Mouse (Mus musculus) left cerebral cortex, adult 8-10 months (tissue): Measurements from ENCODE around the gene Bsg. TPM values are rescaled to one million over a fixed set of nuclear protein-coding genes. Genes with fewer than 3 reads are reported as not detected.

Experiments used
- DNase-seq, 2 experiments: peaks; one replicate each; pipeline ENCODE4 v3.0.0; 2022; ENCODE audit warnings: low spot score in 2 of 2
- total RNA-seq, 4 experiments: library from RNA; stranded (reverse); gene quantifications; 2 replicates each; pipeline ENCODE4 v1.2.4; 2022

The Bsg gene
- 100 to 1,000 TPM; 545 to 609 (median 570) TPM for total RNA-seq

DNA sequence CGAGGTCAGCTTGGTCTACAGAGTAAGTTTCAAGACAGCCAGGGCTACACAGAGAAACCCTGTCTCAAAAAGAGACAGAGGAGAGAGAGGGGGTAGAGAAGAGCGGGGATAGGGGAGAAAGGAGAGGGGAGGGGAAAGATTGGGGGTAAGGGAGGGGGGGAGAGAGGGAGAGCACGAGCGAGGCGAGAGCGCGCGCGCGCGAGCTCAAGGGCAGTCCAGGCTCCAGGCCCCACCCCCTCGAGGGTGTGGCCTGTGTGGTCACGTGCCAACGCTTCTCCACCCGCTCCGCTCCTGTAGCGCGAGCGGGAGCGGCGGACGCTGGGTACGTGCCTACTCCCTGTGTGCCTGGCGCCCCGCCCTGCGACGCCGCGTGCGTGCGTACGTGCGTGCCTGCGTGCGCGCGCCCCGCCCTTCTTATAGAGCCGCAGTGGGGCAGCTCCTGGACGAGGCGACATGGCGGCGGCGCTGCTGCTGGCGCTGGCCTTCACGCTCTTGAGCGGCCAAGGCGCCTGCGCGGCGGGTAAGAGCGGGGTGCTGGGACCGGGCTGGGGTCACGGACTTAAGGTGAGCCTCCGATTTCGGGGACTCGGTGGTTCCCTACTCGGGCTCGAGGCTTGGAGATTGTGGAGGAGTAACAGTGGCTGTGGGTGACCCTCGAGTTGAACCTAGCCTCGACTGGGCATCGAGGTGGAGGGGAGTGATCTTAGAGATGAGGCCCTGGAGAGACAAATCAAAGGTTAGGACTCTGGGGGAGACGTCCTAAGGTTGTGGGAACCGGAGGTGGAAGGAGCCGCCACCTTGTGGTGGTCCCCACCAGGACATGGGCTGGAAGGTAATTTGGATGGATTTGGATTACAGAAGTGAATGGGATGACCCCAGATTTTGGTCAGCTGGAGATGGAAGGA, at the start of gene Bsg:
Bsg (plus strand) TSS at position 427 of the 905 bp plus-strand sequence.
- peak; percentile 96 to 99 for DNase-seq

DNA sequence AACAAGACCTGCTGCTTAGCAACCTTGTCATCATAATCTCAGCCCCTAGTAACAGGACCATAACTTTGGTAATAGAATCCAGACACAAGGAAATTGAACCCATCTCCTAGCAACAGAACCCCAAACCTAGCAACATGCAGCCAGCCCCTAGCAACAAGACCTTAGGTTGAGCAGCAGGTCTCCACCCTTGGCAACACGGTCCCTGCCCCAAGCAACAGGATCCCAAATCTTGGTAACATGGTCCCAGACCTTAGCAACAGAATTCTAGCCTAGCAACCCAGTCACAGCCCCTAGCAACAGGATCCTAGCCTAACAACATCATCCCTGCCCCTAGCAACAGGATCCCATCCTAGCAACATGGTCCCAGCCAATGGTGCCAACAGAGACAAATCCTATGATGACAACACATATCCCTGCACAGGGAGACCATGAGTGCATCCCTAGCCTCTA, 49.3 kb upstream of the Bsg start:
- no peak for DNase-seq

GRCm38 (mm10) chr10:79658829-79659228, 45.5 kb upstream of the Bsg start:
- DNase-seq, result no peak

- DNase-seq, result no peak
These were observed 44.0 kb upstream of the Bsg start for GRCm38 (mm10) chr10:79660298-79660697.

DNA sequence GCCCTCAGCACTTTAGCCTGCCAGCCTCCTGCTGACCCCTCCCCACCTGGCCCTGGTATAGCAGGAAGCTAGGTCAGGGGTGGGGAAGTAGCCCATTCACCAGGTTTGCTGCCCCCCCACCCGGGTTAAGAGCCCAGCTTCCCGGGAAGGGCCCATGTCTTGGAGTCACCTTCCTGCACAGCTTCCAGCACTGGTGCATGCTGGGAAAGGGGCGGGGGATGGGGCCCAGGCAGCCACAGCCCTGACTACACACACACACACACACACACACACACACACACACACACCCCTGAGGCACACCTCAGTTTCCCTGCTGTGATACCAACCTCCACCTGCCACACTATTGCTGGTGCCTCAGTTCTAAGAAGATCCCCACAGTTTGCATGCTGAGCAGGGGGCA, 42.4 kb upstream of the Bsg start:
- DNase-seq, result no peak

- peak in 1 of 2 experiments; percentile 58 for DNase-seq
These were observed 40.1 kb upstream of the Bsg start, which contains the start of gene Madcam1 for GRCm38 (mm10) chr10:79664131-79664665. Gene Madcam1 (plus strand): TSS chr10:79664559.

DNA sequence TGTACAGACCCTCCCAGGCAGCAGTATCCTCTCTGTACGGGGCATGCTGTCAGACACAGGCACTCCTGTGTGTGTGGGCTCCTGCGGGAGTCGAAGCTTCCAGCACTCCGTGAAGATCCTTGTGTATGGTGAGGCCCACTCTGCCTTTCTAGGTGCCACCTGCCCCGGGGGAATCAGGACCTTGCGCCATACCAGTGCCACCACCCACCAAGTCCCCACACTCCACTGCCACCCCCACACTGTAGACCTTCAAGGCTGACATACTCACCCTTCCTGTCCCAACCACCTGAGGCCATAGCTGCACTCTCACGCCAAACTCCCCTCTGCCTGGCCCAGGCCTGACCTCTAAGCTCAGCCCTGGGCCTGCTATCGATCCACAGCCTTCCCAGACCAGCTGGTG, 39.2 kb upstream of the Bsg start:
- DNase-seq, result no peak

DNA sequence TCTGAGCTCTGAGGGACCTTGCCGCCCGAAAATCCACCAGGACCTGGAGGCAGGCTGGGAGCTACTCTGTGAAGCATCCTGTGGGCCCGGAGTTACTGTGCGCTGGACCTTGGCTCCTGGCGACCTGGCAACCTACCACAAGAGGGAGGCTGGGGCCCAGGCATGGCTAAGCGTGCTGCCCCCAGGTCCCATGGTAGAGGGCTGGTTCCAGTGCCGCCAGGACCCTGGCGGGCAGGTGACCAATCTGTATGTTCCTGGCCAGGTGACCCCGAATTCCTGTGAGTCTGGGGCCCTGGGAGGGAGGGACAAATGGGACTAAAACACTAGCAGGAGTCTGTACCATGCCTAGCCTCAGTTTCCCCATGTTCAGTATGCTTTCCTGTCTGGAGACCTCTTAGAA, 37.8 kb upstream of the Bsg start:
- DNase-seq, result no peak

GRCm38 (mm10) chr10:79668076-79668475, 36.2 kb upstream of the Bsg start:
- no peak for DNase-seq

DNA sequence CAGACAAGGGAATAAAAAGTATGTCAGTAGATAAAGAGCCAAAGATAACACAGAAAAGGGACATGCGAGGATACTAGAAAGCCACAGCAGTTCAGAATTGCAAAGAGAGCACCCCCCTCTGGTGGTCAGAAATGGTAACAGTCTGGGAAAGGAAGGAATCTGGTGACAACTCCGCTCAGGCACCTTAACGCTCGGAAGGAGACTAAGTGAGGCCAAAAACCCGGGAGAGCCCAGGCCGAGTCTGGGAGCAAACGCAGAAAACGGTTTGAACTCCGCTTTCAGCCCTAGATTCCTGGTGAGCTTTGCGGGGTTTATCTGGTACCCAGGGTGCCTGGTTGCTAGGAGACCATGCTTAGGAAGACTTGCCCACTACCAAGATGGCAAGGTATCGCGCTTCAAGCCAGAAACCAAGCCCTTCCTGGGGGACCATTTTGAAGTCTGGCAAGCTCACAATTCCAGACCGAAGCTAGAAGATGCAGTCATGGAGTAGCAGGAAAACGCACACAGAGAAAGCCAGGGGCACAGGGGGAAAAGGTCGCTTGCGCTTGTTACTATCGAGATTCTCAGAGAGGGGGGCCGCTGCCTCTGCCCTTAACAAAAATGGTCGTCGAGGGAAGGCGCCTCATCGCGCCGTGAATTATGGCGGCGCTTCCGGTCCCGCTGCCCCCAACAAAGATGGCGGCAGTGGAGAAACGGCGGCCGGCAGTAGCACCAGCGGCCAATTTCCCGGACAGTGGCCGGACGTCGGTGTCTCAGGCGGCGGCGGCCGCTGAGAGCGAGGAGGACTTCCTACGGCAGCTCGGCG, 35.3 kb upstream of the Bsg start, which contains the start of gene Tpgs1:
Tpgs1 (plus strand) TSS at position 599 of the 805 bp plus-strand sequence.
- peak; percentile 91 to 92 for DNase-seq

GRCm38 (mm10) chr10:79669576-79670057, 34.7 kb upstream of the Bsg start:
- DNase-seq, result peak; percentile 70 to 78

DNA sequence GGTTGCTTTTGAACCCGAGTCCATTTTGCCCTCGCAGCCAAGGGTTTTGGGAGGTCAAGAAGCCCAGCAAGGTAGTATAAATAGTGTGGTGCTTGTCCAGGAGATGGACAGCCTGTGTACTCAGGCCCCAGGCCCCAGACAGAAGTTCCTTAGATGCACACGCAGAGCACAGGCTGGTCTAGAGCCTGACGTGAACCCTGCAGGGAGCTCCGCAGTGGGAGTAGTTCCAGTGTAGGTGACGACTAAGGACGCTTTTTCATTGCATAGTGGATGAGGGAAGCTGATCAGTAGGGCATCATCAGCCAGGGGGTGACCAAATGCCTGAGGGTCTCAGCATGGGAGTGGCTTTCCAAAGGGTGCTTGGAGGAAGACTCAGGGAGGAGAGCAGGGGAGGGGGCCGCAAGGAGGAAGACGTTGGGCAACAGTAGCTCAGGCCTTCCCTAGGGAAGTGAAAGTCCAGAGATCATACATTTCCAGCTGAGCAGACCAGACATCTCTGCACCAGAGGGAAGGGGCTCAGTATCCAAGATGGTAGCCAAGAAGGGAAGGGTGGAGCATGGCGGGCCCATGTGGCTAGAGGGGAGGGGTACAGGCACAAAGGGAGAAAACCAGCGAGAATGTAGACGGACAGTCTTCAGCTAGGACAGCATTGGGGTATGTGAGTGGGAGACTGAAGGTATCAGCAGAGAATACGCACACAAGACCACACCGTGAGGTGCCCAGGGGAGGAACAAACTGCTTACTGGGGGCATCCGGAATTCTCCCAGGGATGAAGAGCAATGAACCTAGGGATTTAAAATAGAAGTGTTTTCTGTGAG, 34.0 kb upstream of the Bsg start:
- no peak for DNase-seq

GRCm38 (mm10) chr10:79671396-79672087, 32.7 kb upstream of the Bsg start:
- no peak for DNase-seq

DNA sequence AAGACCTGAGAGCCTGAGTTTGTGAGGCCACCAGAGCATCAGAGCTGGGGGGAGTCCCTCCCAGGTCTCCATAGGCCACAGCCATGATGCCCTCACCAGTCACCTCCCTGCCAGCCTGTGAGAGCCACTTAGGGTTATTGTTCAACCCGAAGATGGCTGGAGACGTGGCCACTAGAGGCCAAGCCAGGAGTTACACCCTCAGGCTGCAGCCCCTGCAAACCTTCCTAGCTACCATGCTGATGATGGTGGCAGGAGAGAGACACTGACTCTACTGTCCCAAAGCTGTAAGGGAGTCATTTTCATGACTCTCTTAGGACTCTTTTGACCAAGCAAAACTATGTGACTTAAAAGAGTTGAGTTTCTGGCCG, 32.2 kb upstream of the Bsg start:
- DNase-seq, result no peak

DNA sequence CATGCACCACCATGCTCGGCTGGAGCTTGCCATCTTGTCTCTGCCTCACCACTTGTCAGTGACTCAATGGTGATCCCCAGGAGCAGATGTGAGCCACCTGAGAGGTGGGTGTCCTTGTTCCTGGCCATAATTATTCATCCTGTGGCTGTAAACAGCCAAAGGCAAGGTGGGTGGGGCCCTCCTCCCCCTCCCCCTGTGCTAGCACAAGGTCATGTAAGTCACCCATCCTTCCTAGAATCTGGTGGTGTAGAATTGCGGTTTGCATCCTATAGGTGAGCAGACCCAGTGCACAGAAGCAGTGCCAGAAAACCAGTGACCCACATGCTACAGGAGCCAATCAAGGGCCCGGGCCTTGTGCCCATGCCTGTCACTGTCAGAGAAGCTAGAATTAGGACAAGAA, 31.2 kb upstream of the Bsg start:
- DNase-seq, result no peak

DNA sequence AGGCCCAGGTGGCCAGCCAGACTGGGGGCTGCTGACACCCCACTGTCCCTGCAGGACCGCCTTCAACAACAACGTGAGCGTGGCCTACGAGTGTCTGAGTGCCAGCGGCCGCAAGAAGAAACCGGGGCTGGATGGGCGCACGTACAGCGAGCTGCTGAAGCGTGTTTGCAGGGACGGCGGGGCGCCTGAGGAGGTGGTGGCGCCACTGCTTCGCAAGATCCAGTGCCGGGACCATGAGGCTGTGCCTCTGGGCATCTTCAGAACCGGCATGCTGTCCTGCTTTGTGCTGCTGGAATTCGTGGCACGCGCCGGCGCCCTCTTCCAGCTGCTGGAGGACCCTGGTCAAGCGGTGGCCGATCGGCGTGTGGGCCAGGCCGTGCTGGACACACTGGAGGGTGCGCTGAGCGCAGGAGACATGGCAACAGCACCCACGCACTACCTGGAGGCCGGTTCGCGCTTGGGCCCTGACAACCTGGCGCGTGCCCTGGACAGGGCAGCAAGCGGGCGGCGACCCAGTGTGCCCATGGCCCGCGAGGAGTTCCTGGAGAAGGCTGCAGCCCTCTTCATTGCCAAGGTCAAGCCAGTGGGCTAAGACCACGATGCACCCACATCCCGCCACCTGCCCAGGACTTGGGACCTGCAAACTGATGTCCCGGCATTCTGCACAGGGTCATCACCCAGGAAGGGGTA, 28.8 kb upstream of the Bsg start:
- no peak for DNase-seq

DNA sequence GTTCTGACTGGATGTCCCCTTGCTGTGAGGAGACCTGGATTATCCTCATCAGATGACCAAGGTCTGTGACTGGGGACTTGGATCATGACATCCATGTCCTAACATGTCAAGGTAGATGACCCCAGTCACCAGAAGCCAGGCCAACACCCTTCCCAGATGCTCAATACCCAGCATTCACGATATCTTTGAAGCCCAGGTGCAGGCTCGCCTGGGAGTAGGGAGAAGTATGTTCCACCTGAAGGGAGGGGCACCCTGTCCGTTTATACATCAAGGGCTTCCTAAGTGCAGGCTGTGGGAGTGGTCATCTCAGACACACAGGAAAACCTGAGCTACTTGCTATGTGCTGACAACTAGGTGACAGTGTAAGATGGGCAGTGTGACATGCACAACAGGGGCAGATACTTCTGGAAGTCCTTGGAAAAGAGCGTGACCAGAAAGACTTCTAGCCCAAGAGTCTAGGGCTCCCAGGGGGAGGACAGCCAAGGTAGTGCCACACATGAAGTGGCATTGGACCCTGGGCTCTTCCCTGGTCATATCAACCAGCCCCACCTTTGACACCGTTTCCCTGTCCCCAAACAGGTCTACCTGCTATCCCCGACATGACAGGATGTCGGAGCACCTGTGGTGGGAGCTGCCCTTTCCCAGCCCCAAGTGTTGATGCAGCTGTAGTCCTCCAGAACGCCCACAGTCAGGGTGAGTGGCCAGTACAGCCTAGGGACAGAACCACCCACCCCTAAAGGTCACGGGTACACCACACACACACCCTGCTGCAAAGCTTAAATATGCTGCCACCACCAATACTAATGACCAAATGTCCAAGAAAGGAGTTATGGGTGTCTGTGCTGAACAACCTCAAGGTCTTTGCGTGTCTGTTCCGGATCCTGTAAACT, 23.4 kb upstream of the Bsg start:
- no peak for DNase-seq

DNA sequence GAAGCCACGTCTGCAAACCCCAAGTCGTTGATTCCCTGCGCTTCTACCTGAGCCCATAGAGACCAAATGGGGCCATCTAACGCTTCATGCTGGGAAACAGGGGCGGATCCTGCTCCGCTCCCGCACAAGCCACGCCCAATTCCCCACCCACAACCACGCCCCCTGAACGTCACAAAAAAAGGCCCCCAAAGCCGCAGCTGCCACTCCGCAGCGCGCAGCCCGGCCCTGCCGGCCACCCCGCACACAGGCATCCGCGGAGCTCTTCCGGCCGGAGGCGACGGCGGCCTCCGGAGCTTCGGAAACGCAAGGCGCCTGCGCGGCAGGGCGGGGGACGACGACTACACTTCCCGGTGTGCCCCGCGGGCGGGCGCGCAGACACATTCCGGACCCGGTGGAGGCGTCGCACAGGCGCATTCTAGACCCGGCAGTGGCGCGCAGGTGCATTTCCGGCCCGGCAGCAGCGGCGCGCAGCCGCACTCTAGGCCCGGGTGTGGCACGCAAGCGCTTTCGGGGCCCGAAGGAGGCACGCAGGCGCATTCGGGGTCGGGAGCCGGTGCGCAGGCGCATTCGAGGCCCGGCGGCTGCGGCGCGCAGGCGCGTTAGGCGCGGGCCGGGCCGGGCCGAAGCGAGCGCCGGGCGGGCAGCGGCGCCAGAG, 22.6 kb upstream of the Bsg start, which contains the start of gene Cdc34:
Cdc34 (plus strand) TSS at position 605 of the 655 bp plus-strand sequence.
- DNase-seq, result peak; percentile 98 to 100
